Mouse (Mus musculus) cerebral cortex, adult 2 months (tissue): ENCODE measurements around the gene Emilin3.

ENCODE experiments used
- WGBS: fragments of 180-500 bp; shearing (Covaris S2); methylation state at CpG from one replicate; pipeline ENCODE4 v1.1.7; 2018; 5-methylcytosine and 5-hydroxymethylcytosine counted together

Emilin3 gene

GRCm38 (mm10) chr2:160915821-160916610 lies 3.9 kb upstream of the Emilin3 start:
- WGBS, result 41% methylated on average over 13 of the region's 13 CpGs

- WGBS, result 91% methylated on average over 9 of the region's 9 CpGs
Observed at GRCm38 (mm10) chr2:160914656-160915055, 2.5 kb upstream of the Emilin3 start.

DNA sequence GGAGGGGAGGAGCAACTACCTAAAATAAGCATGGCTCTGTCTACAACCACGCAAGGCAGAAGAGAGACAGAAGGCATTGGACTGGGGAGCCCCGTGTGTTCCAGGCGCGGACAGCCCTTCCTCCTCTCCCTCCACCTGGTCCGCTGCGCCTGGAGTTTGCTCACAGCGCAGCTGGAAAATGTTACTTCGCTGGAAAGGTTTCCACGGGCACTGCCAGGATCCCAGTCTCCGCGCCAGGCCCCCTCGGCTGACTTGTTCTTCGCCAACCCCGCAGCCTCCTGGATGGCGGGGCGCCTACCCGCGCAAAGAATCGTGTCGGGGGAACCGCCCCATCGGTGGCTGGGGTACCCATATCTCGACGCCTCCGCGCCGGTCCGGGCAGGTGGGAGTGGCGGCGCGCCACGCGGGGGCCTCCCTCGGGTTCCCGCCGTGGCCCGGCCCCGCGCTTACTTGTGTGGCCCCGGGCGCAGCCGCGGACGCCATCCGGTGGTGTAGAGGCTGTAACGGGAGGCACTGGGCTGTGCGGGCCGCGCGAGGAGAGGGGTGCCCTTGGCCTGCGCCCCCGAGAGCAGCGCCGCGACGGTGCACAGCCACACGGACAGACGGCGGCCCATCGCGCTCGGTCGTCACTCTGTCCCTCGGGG lies 448 bp downstream of the Emilin3 start:
- WGBS, result 1% methylated on average over 63 of the region's 64 CpGs

DNA sequence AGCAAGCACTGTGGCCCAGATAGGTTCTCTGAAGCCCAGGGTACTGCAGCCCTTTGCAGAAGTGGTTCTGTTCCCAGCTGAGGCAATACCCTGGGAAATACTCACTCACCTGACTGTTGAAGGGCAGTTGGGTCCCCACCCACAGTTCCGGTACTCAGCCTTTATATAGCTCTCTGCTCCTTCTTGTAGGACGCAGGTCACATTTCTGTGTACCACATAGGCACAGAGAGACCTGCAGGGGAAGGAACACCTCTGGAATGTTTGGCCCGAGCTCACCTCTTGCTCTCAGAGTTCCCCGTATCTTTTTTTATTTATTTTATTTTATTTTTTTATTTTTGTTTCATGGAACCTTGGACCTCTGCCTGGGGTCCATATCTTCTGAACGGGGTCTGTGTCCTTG lies 1.5 kb downstream of the Emilin3 start:
- 88% methylated on average over 5 of the region's 5 CpGs for WGBS

DNA sequence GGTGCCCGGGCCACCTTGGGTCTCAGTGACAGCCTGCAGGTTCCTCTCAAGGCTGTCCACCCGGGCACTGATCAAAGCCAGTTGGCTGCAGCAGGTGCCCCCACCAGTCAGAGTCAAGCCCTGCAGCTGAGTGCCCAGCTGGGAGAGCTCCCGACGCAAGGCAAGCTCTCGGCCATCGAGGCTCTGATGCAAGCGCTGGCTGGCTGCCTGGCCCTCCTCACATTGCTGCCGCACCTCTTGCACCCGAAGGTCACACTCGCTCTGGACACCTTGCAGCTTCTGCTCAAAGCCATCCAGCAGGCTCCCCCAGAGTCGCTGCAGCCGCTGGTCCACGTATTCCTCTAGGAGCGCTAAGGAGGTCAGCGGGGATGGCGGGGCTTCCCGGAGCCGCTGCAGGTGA lies 3.5 kb downstream of the Emilin3 start:
- 74% methylated on average over 18 of the region's 18 CpGs for WGBS

GRCm38 (mm10) chr2:160906101-160906500 lies 6.0 kb downstream of the Emilin3 start:
- 85% methylated on average over 5 of the region's 5 CpGs for WGBS

DNA sequence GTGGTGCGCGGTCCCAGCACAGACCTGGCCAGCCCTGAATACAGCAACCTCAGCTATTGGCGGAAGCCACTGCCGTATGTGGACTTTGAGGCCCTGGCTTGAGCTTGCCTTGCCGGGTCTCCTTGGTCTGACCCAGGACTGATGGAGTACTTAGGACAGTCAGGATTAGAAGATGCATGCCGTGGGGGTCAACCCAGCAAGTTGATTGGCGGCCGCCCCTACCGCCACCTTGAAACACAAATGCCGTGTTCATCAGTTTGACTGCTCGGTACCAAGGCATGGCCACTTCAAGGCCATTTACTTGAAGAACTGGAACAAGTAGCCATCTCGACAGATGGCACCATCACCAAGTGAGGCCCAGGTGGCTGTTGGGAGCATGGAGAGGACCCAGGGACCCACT lies 6.8 kb downstream of the Emilin3 start:
- 97% methylated on average over 12 of the region's 12 CpGs for WGBS

DNA sequence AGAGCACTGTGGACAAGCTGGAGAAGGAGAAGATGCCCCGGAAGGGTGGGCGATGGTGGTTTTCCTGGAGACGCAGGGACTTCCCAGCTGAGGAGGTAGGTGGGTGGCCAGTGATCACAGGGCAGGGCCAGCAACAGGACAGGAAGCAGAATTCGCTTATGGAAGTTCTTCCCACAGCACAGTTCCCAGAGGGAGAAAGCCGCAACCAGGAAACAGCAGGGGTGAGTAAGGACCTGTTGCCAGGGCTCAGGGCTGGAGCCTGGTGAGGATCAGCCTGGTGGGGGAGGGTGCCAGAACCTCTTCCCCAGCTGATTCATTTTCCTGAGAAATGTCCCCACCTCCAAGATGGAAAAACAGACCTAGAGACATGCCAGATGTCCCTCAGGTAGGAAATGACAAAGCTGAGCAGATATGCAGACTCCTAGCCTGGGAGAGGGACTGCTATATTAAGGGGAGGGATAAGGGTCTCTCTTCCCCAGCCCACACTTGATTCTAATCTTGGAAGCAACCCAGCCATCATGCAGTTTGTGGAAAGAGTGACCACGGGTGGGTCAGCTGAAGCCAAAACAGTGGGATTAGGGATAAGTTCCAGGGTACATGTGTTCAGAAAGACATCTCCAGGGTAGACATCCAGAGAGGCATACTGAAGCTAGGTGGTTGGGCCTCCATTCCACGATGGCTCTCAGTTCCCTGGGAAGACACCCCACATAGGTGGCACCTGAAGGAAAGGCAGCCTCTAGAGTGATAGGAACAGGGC lies 10.3 kb downstream of the Emilin3 start:
- 75% methylated on average over 7 of the region's 7 CpGs for WGBS

- 85% methylated on average over 9 of the region's 9 CpGs for WGBS
Observed at GRCm38 (mm10) chr2:160891697-160892096, 20.4 kb downstream of the Emilin3 start.

GRCm38 (mm10) chr2:160891045-160891444 lies 21.1 kb downstream of the Emilin3 start:
- 93% methylated on average over 5 of the region's 5 CpGs for WGBS

DNA sequence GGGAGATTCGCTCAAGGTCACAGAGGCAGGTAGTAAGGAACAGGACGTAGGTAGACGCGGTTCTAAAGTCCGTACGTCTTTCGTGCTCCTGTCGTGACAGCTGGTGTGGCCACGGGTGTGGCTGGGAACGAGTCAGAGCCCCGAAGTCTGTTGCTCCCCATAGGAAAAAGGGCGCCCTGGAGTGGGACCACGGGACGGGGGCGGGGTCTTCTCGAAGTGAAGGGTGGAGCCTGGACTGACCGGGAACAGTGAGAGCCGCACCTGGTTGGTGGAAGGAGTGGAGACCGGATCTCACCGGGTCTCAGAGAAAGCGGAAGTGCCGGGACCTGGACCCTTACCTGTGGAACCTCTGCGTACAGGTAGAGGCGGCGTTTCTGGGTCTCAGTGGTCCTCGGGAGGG lies 24.3 kb downstream of the Emilin3 start:
- 4% methylated on average over 26 of the region's 26 CpGs for WGBS

GRCm38 (mm10) chr2:160887284-160887683 lies 24.8 kb downstream of the Emilin3 start:
- 5% methylated on average over 11 of the region's 11 CpGs for WGBS

DNA sequence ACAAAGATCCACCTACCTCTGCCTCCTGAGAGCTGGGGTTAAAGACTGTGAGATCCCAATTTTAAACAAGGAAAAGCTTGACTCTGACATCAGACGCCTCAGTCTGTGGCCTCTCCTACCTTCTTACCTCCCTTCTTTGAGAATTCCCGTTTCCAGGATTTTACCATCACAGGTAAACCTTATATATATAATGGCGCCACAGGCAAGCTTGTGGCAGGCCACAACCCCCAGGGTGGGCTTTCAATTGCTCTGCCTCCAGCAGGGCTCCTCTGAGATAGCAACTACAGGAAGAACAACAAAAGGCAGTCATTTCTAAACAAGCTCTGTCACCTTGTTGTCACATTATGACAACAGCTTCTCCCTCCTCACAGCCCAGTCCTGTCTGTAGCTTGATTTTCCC lies 25.9 kb downstream of the Emilin3 start:
- WGBS, result 94% methylated on average over 3 of the region's 3 CpGs

- 67% methylated on average over 2 of the region's 2 CpGs for WGBS
Observed at GRCm38 (mm10) chr2:160884830-160885229, 27.3 kb downstream of the Emilin3 start.

- WGBS, result 69% methylated on average over 4 of the region's 4 CpGs
Observed at GRCm38 (mm10) chr2:160883912-160884311, 28.2 kb downstream of the Emilin3 start.

DNA sequence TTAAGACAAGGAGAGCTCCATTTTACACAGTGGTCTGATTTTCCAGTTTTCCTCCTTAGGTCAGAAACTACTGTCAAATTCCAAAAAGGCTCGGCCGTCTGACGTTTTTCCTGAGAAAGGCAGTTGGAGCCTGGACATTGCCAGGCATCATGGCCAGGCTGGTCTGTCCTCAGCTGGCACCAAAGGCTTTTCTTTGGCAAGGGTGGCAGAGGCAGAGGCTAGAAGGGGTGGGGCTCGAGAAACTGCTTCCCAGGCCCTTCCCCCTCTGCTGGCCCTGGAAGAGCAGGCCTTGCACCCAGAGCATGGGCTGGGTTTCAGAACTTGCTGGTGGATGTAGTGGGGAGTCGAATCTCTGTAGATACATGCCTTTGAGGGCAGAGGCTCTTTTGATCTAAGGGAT lies 29.7 kb downstream of the Emilin3 start:
- 71% methylated on average over 5 of the region's 5 CpGs for WGBS

DNA sequence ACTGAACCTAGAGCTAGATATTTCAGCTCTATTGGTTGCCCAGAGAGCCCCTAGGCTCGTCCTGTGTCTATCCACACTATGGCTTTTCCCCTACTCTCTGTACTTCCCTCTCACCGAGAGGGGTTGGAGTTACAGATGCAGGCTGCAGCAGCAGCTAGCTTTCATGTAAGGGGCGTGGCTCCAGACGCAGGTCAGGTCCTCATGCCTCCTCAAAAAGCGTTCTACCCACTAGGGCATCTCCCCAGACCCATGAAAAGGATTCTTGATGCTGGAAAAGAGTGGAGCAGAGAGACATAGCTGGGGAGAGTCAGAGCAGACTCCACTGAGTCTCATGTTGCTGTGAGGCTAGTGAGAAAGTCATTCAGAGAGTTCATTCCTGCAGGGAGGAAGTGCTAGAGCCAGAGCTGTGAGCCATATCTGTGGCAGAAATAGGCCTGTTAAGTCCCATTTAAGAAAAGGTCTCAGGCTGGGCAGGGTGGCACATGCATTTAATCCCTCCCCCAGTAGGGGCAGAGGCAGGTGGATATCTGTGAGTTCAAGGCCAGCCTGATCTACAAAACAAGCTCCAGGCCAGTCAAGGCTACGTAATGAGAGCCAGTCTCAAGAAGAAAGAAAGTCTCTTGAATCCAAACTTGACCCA lies 30.5 kb downstream of the Emilin3 start:
- 80% methylated on average over 6 of the region's 6 CpGs for WGBS

DNA sequence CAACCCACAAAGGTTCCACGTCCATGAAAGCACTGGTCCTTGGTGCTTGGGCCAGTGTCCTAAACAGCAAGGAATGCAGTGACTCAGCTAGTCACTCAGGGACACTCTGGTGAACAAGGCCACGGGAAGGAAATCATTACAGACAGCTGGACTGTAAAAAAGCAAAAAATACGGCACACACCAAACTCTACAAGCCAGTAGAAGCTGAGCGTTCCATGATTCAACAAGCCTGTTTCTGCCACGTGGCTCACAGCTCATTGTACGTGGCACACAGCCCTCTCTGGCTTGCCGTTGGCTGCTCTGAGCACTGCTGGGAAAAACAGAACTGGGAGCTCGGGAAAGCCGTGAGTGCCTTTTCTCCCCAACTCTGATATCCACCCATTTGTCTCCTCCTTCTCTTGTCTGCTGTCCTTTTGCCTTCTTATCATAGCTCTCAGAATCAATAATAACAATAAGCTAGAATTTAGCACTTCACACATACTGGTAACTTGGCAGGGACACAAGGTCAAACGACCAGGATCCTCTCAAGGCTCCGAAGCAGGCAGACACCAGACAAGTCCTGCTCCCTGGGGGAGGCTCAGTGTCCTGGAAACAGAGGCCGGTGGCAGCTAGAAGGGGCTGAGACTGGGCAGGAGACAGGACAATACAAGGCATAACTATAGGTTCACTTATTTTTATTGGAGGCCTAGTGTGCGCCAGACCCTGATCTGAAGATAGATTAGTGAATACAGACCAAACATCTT lies 31.5 kb downstream of the Emilin3 start, which contains the start of gene Lpin3:
Gene Lpin3 (plus strand): TSS at position 218 of the 743 bp plus-strand sequence.
- 48% methylated on average over 13 of the region's 13 CpGs for WGBS

- 85% methylated on average over 4 of the region's 4 CpGs for WGBS
Observed at GRCm38 (mm10) chr2:160876115-160876514, 36.0 kb downstream of the Emilin3 start.

GRCm38 (mm10) chr2:160874231-160874877 lies 37.8 kb downstream of the Emilin3 start:
- WGBS, result 71% methylated on average over 5 of the region's 5 CpGs

DNA sequence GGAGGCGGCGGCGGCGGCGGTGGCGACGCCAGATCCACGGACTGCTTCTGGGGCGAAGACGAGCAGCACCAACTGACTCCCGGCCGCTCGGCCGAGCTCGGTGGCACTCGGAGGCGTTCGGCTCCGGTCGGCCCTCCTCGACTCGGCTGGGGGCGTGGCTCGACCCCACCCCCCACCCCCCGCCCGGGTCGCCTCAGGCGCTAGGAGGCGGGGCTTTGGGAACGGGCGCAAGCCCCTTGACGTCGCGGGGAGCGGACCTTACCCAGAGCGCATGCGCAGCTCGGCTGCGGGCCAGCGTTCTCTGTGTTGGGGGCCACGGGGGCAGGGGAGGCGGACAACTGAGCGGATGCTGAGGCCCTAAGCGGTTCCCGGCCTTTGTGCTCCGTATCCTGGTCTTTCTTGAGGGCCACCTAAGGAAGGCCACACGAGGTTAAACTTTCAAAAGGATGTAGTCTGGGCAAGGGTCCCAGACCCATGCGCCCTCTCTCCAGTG lies 39.2 kb downstream of the Emilin3 start, which contains the start of gene Zhx3:
Gene Zhx3 (minus strand): TSS at position 109 of the 493 bp plus-strand sequence.
- under 1% methylated on average over 48 of the region's 48 CpGs for WGBS
